Mouse (Mus musculus) midbrain, embryonic 16.5 days (tissue): ENCODE results near the gene Kmt2b. TPM values are rescaled to one million over a fixed set of nuclear protein-coding genes. Genes with fewer than 3 reads are reported as not detected.

ENCODE experiments used
- ATAC-seq: fragments of 200-750 bp; cut with Nextera tagmentation; 2 replicates; pipeline ENCODE4 v1.8.0; 2017; ENCODE audit warnings: moderate TSS enrichment
- H3K27ac ChIP-seq: fragments of 300-500 bp; sonication (generic); 2 replicates; pipeline ENCODE4 v1.5.1; 2014; ENCODE audit warnings: mild to moderate bottlenecking, low read length, mixed read lengths
- H3K27me3 ChIP-seq: fragments of 300-500 bp; sonication (generic); 2 replicates; pipeline ENCODE4 v1.6.1; 2014; ENCODE audit warnings: low read depth, low read length, mixed read lengths; ENCODE audit not compliant: control insufficient read depth, insufficient read depth
- H3K36me3 ChIP-seq: fragments of 300-500 bp; sonication (generic); 2 replicates; pipeline ENCODE4 v1.6.1; 2014; ENCODE audit warnings: mild to moderate bottlenecking, low read length, moderate library complexity, mixed read lengths; ENCODE audit not compliant: control insufficient read depth, insufficient read depth
- H3K4me1 ChIP-seq: fragments of 300-500 bp; sonication (generic); 2 replicates; pipeline ENCODE4 v1.6.1; 2014; ENCODE audit warnings: mild to moderate bottlenecking, low read length, mixed read lengths; ENCODE audit not compliant: control insufficient read depth, insufficient read depth
- H3K4me2 ChIP-seq: fragments of 300-500 bp; sonication (generic); 2 replicates; pipeline ENCODE4 v1.6.1; 2014; ENCODE audit warnings: mild to moderate bottlenecking, low read length, mixed read lengths
- H3K4me3 ChIP-seq: fragments of 300-500 bp; sonication (generic); 2 replicates; pipeline ENCODE4 v1.5.1; 2014; ENCODE audit warnings: low read depth, mild to moderate bottlenecking, low read length, moderate library complexity, mixed read lengths
- H3K9ac ChIP-seq: fragments of 300-500 bp; sonication (generic); 2 replicates; pipeline ENCODE4 v1.6.1; 2014; ENCODE audit warnings: low read depth, low read length, mixed read lengths
- H3K9me3 ChIP-seq: fragments of 300-500 bp; sonication (generic); replicated peaks from 2 replicates; pipeline ENCODE4 v1.6.1; 2014; ENCODE audit warnings: mild to moderate bottlenecking, low read length, mixed read lengths; ENCODE audit not compliant: control insufficient read depth, poor library complexity, severe bottlenecking
- WGBS: fragments of 180-500 bp; shearing (Covaris S2); extraction: QIAGEN DNeasy Blood & Tissue Kit; methylation state at CpG from one replicate; pipeline ENCODE4 v1.1.7; 2014; 5-methylcytosine and 5-hydroxymethylcytosine counted together
- polyA plus RNA-seq: library from polyadenylated mRNA; unstranded; fragments of >200 nt; fragmentation: Nextera tagmentation; extraction: Ambion mirVana; gene quantifications from 2 replicates; pipeline ENCODE4 v1.2.1, GENCODE M21; 2015

The Kmt2b gene
- polyA plus RNA-seq: 9.1 and 11.0 TPM in 2 replicates

GRCm38 (mm10) chr7:30588676-30589434, at the start of gene Kmt2b:
Gene Kmt2b, minus strand, starts transcription at chr7:30588726.
- Histone ChIP-seq H3K4me1 (peaks cover 16% of the 10 kb centered on the region), H3K36me3 (peaks cover 19% of the 10 kb centered on the region; the same call in 1 of the 2 replicates), H3K9me3 (no peaks in the 10 kb centered on the region), H3K9ac (peak within 1 kb of the TSS; percentile 94), H3K27me3 (no peaks in the 10 kb centered on the region), H3K27ac (peak within 1 kb of the TSS; percentile 93), H3K4me3 (peak within 1 kb of the TSS; percentile 94), H3K4me2 (peak within 1 kb of the TSS; percentile 94)
- peak; percentile 96 for ATAC-seq
- 0% methylated on average over 53 of the region's 68 CpGs for whole genome bisulfite sequencing

GRCm38 (mm10) chr7:30636395-30636794, 47.9 kb upstream of the Kmt2b start:
- H3K27me3 ChIP-seq: peaks cover 50% of the 10 kb centered on the region
- 32% methylated on average over 11 of the region's 11 CpGs for WGBS

GRCm38 (mm10) chr7:30635752-30636151, 47.2 kb upstream of the Kmt2b start, which contains the start of gene Etv2:
Gene Etv2, minus strand, starts transcription at chr7:30635852.
- WGBS: 4% methylated on average over 5 of the region's 5 CpGs
- Histone ChIP-seq H3K4me1 (0 out of 2 replicates have a peak, but pooled peaks cover 3% of the 10 kb centered on the region), H3K27ac (no peak within 1 kb of the TSS), H3K9ac (no peak within 1 kb of the TSS), H3K4me3 (no peak within 1 kb of the TSS), H3K4me2 (0 out of 2 replicates have a peak within 1 kb of the TSS, but pooled peaks have one; percentile 17), H3K27me3 (peaks cover 55% of the 10 kb centered on the region), H3K9me3 (no peaks in the 10 kb centered on the region), H3K36me3 (peaks cover 3% of the 10 kb centered on the region; the same call in 1 of the 2 replicates)
- no peak for ATAC-seq

More at GRCm38 (mm10) chr7:30636395-30636794, 47.9 kb upstream of the Kmt2b start:
- Histone ChIP-seq H3K9ac (no peak overlapping the region), H3K27ac (no peak overlapping the region), H3K36me3 (peaks cover 7% of the 10 kb centered on the region; the same call in 1 of the 2 replicates), H3K4me1 (0 out of 2 replicates have a peak, but pooled peaks cover 3% of the 10 kb centered on the region), H3K9me3 (no peaks in the 10 kb centered on the region), H3K4me2 (no peak overlapping the region), H3K4me3 (no peak overlapping the region)
- ATAC-seq: no peak

GRCm38 (mm10) chr7:30634621-30635020, 46.1 kb upstream of the Kmt2b start:
- 0 out of 2 replicates have a peak, but pooled peaks cover 3% of the 10 kb centered on the region for H3K4me1 ChIP-seq
- no peak overlapping the region for H3K4me3 ChIP-seq
- H3K9me3 ChIP-seq: no peaks in the 10 kb centered on the region
- H3K36me3 ChIP-seq: no peaks in the 10 kb centered on the region
- no peak overlapping the region for H3K9ac ChIP-seq
- 0 out of 2 replicates have a peak overlapping the region, but pooled peaks have one; percentile 17 for H3K4me2 ChIP-seq
- peaks cover 59% of the 10 kb centered on the region for H3K27me3 ChIP-seq
- H3K27ac ChIP-seq: no peak overlapping the region
- under 1% methylated on average over 20 of the region's 20 CpGs for WGBS
- no peak; the same call in 1 of the 2 replicates for ATAC-seq

- Histone ChIP-seq H3K4me2 (no peak overlapping the region), H3K27me3 (peaks cover 62% of the 10 kb centered on the region), H3K36me3 (no peaks in the 10 kb centered on the region), H3K4me3 (no peak overlapping the region), H3K27ac (no peak overlapping the region), H3K4me1 (0 out of 2 replicates have a peak, but pooled peaks cover 3% of the 10 kb centered on the region), H3K9me3 (no peaks in the 10 kb centered on the region), H3K9ac (no peak overlapping the region)
- WGBS: 4% methylated on average over 27 of the region's 27 CpGs
- no peak for ATAC-seq
Measured at GRCm38 (mm10) chr7:30633762-30634412, 45.4 kb upstream of the Kmt2b start.

GRCm38 (mm10) chr7:30629013-30629412, 40.5 kb upstream of the Kmt2b start:
- no peak for ATAC-seq
- Histone ChIP-seq H3K9ac (no peak overlapping the region), H3K4me2 (no peak overlapping the region), H3K27ac (no peak overlapping the region), H3K27me3 (peaks cover 36% of the 10 kb centered on the region), H3K9me3 (no peaks in the 10 kb centered on the region), H3K36me3 (0 out of 2 replicates have a peak, but pooled peaks cover 3% of the 10 kb centered on the region), H3K4me1 (peaks cover 9% of the 10 kb centered on the region), H3K4me3 (no peak overlapping the region)

GRCm38 (mm10) chr7:30626647-30627046, 38.1 kb upstream of the Kmt2b start:
- peaks cover 14% of the 10 kb centered on the region for H3K27me3 ChIP-seq
- no peak overlapping the region; the same call in 1 of the 2 replicates for H3K4me2 ChIP-seq
- WGBS: 86% methylated on average over 5 of the region's 5 CpGs
- H3K36me3 ChIP-seq: peaks cover 8% of the 10 kb centered on the region; the same call in 1 of the 2 replicates
- ATAC-seq: no peak
- H3K9me3 ChIP-seq: no peaks in the 10 kb centered on the region
- no peak overlapping the region for H3K27ac ChIP-seq
- peaks cover 9% of the 10 kb centered on the region for H3K4me1 ChIP-seq
- no peak overlapping the region for H3K9ac ChIP-seq
- H3K4me3 ChIP-seq: no peak overlapping the region

GRCm38 (mm10) chr7:30625530-30626384, 37.2 kb upstream of the Kmt2b start, which contains the start of gene Cox6b1:
Gene Cox6b1, minus strand, starts transcription at chr7:30626151.
- Histone ChIP-seq H3K27me3 (peaks cover 7% of the 10 kb centered on the region), H3K27ac (peak within 1 kb of the TSS; percentile 54), H3K9me3 (no peaks in the 10 kb centered on the region), H3K9ac (peak within 1 kb of the TSS; percentile 72), H3K4me2 (peak within 1 kb of the TSS; percentile 96), H3K4me3 (peak within 1 kb of the TSS; percentile 69), H3K4me1 (peaks cover 9% of the 10 kb centered on the region), H3K36me3 (peaks cover 8% of the 10 kb centered on the region; the same call in 1 of the 2 replicates)
- WGBS: 1% methylated on average over 44 of the region's 44 CpGs
- ATAC-seq: peak; percentile 93
